Mouse (Mus musculus) embryonic facial prominence, embryonic 15.5 days (tissue): ENCODE measurements at regions not wholly inside any gene's neighbourhood (a gene's known extent, or its start where the extent isn't known, plus 50 kb on each side); places are given as distances from the start of the nearest gene placed in this dataset.

Experiments
- ATAC-seq: fragments of 200-750 bp; cut with Nextera tagmentation; 2 replicates; pipeline ENCODE4 v1.8.0; 2017; ENCODE audit warnings: low read depth, moderate TSS enrichment; ENCODE audit not compliant: insufficient number of reproducible peaks, low FRiP score, low TSS enrichment
- H3K27ac ChIP-seq: fragments of 300-500 bp; sonication (generic); replicated peaks from 2 replicates; pipeline ENCODE4 v1.5.1; 2015; ENCODE audit warnings: mild to moderate bottlenecking, inconsistent platforms
- H3K27me3 ChIP-seq: fragments of 300-500 bp; sonication (generic); 2 replicates; pipeline ENCODE4 v1.6.1; 2015; ENCODE audit warnings: inconsistent platforms
- H3K36me3 ChIP-seq: fragments of 300-500 bp; sonication (generic); 2 replicates; pipeline ENCODE4 v1.6.1; 2015; ENCODE audit warnings: mild to moderate bottlenecking, inconsistent platforms
- H3K4me1 ChIP-seq: fragments of 300-500 bp; sonication (generic); 2 replicates; pipeline ENCODE4 v1.6.1; 2015; ENCODE audit warnings: inconsistent platforms
- H3K4me2 ChIP-seq: fragments of 300-500 bp; sonication (generic); replicated peaks from 2 replicates; pipeline ENCODE4 v1.6.1; 2015; ENCODE audit warnings: mild to moderate bottlenecking, inconsistent platforms
- H3K4me3 ChIP-seq: fragments of 300-500 bp; sonication (generic); replicated peaks from 2 replicates; pipeline ENCODE4 v1.5.1; 2015; ENCODE audit warnings: mild to moderate bottlenecking, inconsistent platforms
- H3K9ac ChIP-seq: fragments of 300-500 bp; sonication (generic); 2 replicates; pipeline ENCODE4 v1.6.1; 2015; ENCODE audit warnings: inconsistent platforms
- H3K9me3 ChIP-seq: fragments of 300-500 bp; sonication (generic); replicated peaks from 2 replicates; pipeline ENCODE4 v1.6.1; 2016; ENCODE audit warnings: inconsistent platforms
- WGBS: fragments of 180-500 bp; shearing (Covaris S2); methylation state at CpG from one replicate; pipeline ENCODE4 v1.1.7; 2015; 5-methylcytosine and 5-hydroxymethylcytosine counted together

DNA sequence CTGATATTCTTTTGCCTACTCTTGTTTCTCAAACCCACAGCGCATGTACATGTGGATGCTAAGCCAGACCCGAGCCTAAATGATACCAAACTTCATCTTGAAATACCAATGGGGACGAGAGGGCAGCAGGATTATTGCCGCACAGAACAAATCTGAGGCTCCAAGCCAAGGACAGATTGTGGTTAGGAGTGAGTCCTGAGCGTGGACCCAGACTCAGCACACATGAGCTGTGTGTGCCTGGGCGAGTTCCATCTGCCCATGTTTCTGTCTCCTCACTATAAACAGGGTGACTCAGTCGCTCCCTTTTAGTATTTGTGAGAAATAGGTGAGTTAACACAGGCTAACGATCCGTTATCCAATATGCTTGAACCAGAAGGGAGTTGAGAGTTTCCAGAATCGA is 92.4 kb upstream of the Gadd45a start:
- Histone ChIP-seq H3K9ac (no peak overlapping the region), H3K4me1 (peaks cover 14% of the 10 kb centered on the region), H3K9me3 (no peaks in the 10 kb centered on the region), H3K27me3 (no peaks in the 10 kb centered on the region), H3K4me2 (no peak overlapping the region), H3K27ac (no peak overlapping the region), H3K4me3 (no peak overlapping the region), H3K36me3 (no peaks in the 10 kb centered on the region)
- no peak for ATAC-seq
- WGBS: 89% methylated on average over 10 of the region's 10 CpGs

DNA sequence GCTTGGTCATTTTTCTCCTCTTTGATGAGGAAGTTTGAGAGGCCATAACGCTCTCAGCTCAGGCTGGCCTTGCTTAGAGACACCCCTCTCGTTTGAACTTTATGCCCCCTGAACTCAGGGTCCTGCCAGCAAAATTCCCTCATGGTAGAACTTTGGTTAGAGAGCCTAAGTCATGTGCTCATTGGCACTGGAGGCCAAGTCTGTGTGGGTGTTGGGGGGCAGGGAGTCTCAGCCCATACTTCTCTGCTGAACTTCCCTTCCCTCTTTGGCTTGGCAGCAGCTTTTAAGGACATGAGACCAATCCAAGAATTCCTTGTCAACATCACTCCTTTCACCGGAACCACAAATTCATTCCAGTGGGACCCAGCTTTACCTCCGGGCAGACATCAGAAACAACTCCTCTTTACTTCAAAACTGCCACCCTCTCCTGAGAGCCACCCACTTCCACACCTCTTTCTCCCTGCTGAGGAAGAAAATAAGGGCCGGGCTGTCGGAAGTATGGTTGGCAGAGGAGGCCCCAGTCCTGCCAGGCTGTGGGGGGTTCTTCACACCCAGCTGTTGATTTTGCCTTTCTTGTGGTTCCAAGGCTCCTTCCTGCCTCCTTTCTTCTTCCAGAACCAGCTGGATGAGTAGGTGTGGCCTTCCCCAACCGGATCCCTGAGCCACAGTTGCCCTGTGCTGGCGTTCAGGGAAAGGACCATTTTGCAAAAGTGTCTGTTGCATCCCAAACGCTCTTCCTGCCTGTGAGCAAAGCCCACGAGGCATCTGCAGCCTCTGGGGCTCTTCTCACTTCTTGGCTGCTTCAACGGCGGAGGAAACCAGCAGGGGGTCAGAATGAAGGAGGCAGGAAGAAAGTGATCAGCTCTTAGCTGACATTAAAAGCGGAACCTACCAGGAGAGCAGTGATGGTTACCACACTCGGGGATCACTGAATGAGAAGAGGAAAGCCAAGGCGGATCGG is 91.5 kb upstream of the Gadd45a start:
- no peaks in the 10 kb centered on the region for H3K36me3 ChIP-seq
- ATAC-seq: no peak
- no peaks in the 10 kb centered on the region for H3K27me3 ChIP-seq
- no peak overlapping the region for H3K27ac ChIP-seq
- no peaks in the 10 kb centered on the region for H3K9me3 ChIP-seq
- 45% methylated on average over 16 of the region's 16 CpGs for WGBS
- H3K4me3 ChIP-seq: no peak overlapping the region
- no peak overlapping the region for H3K9ac ChIP-seq
- H3K4me2 ChIP-seq: no peak overlapping the region
- peaks cover 14% of the 10 kb centered on the region for H3K4me1 ChIP-seq

DNA sequence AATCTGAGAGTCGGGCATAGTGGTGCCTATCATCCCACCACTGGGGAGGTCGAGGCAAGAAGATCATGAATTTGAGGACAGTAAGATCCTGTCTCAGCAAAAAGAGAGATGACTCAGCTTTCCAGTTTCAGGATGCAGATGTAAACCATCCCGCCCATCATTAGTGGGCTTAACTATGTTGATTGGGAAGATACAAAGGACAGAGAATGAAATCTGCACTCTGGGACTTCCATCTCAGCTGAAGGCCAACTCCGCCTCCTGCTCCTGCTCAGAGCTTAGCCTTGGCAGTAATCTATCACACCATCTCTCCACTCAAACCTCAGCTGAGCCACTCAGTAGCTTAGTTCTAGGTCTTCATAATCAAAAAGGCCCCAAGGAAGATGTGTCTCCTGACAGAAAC is 90.5 kb upstream of the Gadd45a start:
- Histone ChIP-seq H3K9me3 (no peaks in the 10 kb centered on the region), H3K4me1 (peaks cover 14% of the 10 kb centered on the region), H3K4me3 (no peak overlapping the region), H3K27ac (no peak overlapping the region), H3K9ac (no peak overlapping the region), H3K4me2 (no peak overlapping the region), H3K27me3 (no peaks in the 10 kb centered on the region), H3K36me3 (no peaks in the 10 kb centered on the region)
- no peak for ATAC-seq
- WGBS: 85% methylated on average over 4 of the region's 4 CpGs

DNA sequence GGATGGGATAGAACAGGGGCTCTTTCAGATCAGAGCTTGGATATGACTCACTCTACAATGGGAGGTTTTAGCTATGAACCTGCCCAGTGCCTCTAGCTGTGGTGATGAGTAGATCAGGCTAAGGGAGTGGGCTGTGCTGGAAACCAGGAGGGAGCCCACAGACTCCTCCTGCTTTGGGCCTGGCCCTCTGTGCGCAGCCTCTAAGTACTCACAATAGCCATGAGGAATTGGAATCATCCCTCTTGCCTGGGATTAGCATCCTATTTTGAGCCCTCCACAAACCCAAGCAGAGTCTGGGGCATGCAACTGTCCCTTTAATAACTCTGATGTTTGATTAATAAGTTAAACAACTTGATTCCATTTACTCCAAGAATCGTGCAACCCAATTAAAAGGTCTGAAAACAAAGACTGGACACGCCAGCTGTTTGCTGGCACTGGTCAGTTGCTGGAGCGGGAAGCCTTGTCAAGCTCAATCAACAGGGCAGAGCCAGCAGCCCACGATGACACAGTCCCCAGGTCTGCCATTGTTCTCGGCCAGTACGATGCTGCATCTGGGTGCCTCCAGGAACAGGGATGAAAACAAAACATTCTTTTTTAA is 88.6 kb upstream of the Gadd45a start:
- Histone ChIP-seq H3K4me2 (no peak overlapping the region), H3K9me3 (no peaks in the 10 kb centered on the region), H3K9ac (no peak overlapping the region), H3K27ac (no peak overlapping the region), H3K36me3 (no peaks in the 10 kb centered on the region), H3K4me1 (peaks cover 14% of the 10 kb centered on the region), H3K4me3 (no peak overlapping the region), H3K27me3 (no peaks in the 10 kb centered on the region)
- 71% methylated on average over 7 of the region's 7 CpGs for WGBS
- no peak for ATAC-seq

DNA sequence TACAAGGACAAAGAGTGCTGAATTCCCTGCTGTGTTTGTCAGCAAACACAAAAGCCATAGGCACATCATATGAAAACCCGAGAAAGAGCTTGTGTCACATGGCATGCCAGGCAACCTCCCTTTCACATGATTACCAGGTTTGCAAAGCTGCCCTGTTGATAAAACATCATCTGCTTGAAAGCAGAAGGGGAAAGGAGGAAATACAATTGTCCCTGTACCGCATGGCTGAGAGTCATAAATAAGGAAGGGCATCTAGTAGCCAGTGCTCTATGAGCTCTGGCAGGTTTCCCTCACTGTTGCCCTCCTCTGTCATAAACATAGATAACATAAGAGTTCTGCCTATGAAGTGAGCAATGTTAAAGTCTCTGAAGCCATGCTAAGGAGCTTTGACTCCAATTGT is 86.8 kb upstream of the Gadd45a start:
- Histone ChIP-seq H3K4me2 (no peak overlapping the region), H3K27me3 (no peaks in the 10 kb centered on the region), H3K4me1 (peaks cover 8% of the 10 kb centered on the region), H3K27ac (no peak overlapping the region), H3K9ac (no peak overlapping the region), H3K4me3 (no peak overlapping the region), H3K9me3 (no peaks in the 10 kb centered on the region), H3K36me3 (no peaks in the 10 kb centered on the region)
- WGBS: 72% methylated on average over 2 of the region's 2 CpGs
- ATAC-seq: no peak

DNA sequence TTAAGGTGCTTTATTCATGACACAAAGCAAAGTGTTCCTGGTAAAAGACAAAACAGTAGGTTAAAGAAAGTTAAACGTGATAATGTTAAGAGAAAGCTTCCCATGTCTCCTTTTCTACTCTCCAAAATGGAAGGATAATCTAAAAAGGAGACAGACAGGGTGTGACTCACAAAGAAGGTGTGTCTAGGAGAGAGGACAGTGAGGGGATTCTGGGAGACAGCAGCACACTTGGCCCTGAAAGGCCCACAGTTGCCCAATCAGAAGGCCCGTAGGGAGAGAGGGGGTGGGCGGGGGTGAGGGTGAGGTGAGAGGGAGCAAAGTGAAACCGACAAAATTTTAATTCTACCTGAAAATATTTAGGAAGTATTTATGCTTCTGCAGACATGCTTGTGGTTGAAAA is 85.8 kb upstream of the Gadd45a start:
- no peak for ATAC-seq
- H3K36me3 ChIP-seq: no peaks in the 10 kb centered on the region
- H3K4me3 ChIP-seq: no peak overlapping the region
- 77% methylated on average over 4 of the region's 4 CpGs for WGBS
- H3K27ac ChIP-seq: no peak overlapping the region
- no peaks in the 10 kb centered on the region for H3K4me1 ChIP-seq
- no peaks in the 10 kb centered on the region for H3K9me3 ChIP-seq
- no peak overlapping the region for H3K9ac ChIP-seq
- H3K4me2 ChIP-seq: no peak overlapping the region
- H3K27me3 ChIP-seq: no peaks in the 10 kb centered on the region

DNA sequence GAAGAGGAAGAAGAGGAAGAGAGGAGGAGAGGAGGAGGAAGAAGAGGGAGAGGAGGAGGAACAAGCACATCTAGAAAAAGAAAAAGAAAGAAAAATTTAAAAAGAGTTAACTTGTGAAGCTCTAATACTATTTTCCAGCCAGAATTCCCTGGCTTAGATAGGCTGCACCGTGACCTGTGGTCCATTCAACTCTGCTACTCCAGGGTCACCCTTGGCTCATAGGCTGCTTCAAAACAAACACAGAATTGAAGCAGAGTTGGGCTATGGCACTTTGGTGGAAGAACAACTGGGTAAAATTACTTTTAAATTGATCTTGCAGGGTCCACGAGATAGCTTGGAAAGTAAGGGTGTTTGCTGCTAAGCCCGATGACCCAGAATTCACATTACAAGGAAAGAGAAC is 79.0 kb upstream of the Gadd45a start:
- WGBS: 77% methylated on average over 3 of the region's 3 CpGs
- Histone ChIP-seq H3K9ac (no peak overlapping the region), H3K27ac (no peak overlapping the region), H3K36me3 (no peaks in the 10 kb centered on the region), H3K4me2 (no peak overlapping the region), H3K4me1 (0 out of 2 replicates have a peak, but pooled peaks cover 5% of the 10 kb centered on the region), H3K27me3 (no peaks in the 10 kb centered on the region), H3K4me3 (no peak overlapping the region), H3K9me3 (no peaks in the 10 kb centered on the region)
- no peak for ATAC-seq

DNA sequence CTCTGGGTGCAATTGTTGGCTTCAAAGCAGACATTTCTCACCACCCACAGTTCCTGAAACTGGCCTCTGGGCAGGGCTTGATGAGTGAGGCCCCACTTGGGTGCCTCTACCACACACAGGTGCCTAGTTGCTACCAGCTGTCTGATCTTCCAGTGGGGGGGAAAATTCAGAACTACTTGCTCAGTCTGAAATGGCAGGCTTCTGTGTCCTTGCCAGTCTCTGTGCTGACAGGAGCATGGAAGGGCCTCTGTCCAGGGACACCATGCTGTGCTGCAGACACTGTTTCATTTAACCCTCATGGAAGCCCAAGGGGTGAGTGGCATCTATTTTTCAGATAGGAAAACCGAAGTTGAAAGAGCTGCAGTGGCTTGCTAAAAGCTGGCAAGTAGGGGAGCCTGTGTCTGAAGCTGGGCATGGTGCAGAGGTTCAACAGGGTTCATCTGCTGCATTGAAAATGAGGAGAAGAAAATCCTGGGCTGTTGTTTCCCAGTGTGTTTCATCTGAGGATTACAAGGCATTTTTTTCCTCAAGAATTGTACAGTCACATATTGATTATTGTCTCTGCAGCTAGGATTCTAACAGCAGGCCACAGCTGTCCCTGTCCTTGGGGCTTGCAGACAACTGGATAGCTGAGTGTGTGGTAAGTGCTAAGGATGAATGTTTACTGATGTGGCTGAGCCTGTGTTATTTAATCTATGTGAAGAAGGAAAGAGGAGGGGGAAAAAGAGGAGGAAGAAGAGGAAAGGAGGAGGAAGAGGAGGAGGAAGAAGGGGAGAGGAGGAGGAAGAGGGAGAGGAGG is 78.4 kb upstream of the Gadd45a start:
- no peaks in the 10 kb centered on the region for H3K36me3 ChIP-seq
- no peak overlapping the region for H3K4me3 ChIP-seq
- ATAC-seq: no peak
- H3K4me2 ChIP-seq: no peak overlapping the region
- 0 out of 2 replicates have a peak, but pooled peaks cover 5% of the 10 kb centered on the region for H3K4me1 ChIP-seq
- H3K9me3 ChIP-seq: no peaks in the 10 kb centered on the region
- 40% methylated on average over 1 of the region's 1 CpGs for WGBS
- H3K27me3 ChIP-seq: no peaks in the 10 kb centered on the region; the same call in 1 of the 2 replicates
- no peak overlapping the region for H3K27ac ChIP-seq
- H3K9ac ChIP-seq: no peak overlapping the region

DNA sequence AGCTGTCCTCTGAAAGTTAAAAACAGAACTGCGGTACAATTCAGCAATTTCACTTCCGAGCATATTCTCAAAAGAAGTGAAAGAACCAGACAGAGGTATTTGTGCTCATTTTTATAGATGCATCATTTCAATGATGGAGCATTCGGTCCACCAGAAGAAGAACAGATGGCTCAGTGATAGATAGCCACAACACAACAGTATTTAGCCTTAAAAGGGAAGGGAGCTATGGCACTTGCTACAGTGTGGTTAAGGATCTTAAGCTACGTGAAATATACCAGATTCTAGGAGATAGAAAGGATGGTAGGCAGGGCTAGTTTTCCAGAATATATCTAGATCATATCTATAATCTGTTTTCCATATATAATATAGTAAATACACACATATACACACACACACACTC is 77.5 kb upstream of the Gadd45a start:
- Histone ChIP-seq H3K9ac (no peak overlapping the region), H3K4me1 (0 out of 2 replicates have a peak, but pooled peaks cover 5% of the 10 kb centered on the region), H3K36me3 (no peaks in the 10 kb centered on the region), H3K27me3 (no peaks in the 10 kb centered on the region; the same call in 1 of the 2 replicates), H3K4me3 (no peak overlapping the region), H3K4me2 (no peak overlapping the region), H3K9me3 (no peaks in the 10 kb centered on the region), H3K27ac (no peak overlapping the region)
- ATAC-seq: no peak
- 85% methylated on average over 4 of the region's 4 CpGs for WGBS

DNA sequence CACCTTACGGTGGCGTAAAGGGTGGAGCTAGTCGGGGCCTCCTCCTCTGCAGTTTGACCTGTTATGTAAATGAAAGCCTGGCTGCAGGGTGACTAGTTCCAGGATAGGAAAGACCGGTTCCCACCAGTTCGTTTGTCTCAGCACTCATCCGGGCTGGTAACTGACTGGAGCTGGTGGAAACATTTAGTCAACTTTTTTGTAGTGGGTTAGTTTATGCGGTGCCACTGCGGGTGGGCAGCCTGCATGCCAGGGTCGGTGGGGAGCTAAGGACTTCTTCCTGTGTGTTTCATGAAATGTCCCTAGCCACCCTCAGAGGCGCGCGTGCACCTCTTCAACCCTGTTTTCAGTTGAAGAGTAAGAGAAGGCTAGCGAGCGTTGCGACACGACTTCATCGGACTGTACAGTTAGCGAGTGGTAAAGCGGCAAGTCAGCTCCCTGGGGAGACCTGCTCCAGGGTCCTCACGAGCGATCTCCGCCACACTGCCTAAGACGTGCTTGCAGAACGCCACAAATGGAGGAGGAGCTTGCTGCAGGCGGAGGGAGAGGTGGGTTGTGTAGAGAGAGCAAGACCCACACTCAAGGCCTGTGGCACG is 76.5 kb upstream of the Gadd45a start:
- ATAC-seq: no peak
- Histone ChIP-seq H3K27ac (peak overlapping the region; percentile 17; the same call in 1 of the 2 replicates), H3K9me3 (no peaks in the 10 kb centered on the region), H3K36me3 (no peaks in the 10 kb centered on the region), H3K4me1 (0 out of 2 replicates have a peak, but pooled peaks cover 5% of the 10 kb centered on the region), H3K9ac (no peak overlapping the region), H3K4me3 (peak overlapping the region; percentile 31), H3K4me2 (peak overlapping the region; percentile 54), H3K27me3 (no peaks in the 10 kb centered on the region; the same call in 1 of the 2 replicates)
- WGBS: 9% methylated on average over 26 of the region's 26 CpGs

DNA sequence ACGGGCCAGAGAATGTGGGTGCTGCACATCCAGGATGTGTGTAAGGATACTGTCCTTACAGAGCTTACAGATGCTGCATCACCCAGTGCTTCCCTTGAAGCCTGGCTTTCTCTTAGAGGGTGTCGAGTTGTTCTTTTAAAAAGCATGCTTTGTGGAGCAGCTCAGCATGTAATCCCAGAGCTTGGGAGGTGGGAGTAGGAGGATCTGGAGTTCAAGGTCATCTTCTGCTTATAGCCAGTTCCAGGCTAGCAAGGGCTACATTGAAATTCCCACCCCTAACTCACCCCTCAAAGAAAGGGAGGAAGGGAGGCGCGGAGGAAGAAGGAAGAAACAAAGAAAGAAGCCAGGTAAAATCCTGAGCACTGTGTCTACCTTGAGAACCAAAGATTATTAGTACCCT is 76.0 kb upstream of the Gadd45a start:
- 70% methylated on average over 4 of the region's 4 CpGs for WGBS
- peak overlapping the region; percentile 54 for H3K4me2 ChIP-seq
- H3K36me3 ChIP-seq: no peaks in the 10 kb centered on the region
- no peak overlapping the region for H3K27ac ChIP-seq
- H3K27me3 ChIP-seq: no peaks in the 10 kb centered on the region; the same call in 1 of the 2 replicates
- H3K9me3 ChIP-seq: no peaks in the 10 kb centered on the region
- no peak for ATAC-seq
- H3K4me1 ChIP-seq: 0 out of 2 replicates have a peak, but pooled peaks cover 5% of the 10 kb centered on the region
- no peak overlapping the region for H3K9ac ChIP-seq
- 0 out of 2 replicates have a peak overlapping the region, but pooled peaks have one; percentile 31 for H3K4me3 ChIP-seq
